Mouse (Mus musculus) limb, embryonic 10.5 days (tissue): ENCODE results near the gene Sync. TPM values are rescaled to one million over a fixed set of nuclear protein-coding genes. Genes with fewer than 3 reads are reported as not detected.

Experiments
- DNase-seq: peaks from one replicate; pipeline ENCODE4 v3.0.0-alpha.2; 2017; ENCODE audit warnings: low spot score
- H3K27ac ChIP-seq: fragments of 300-500 bp; sonication (generic); 2 replicates; pipeline ENCODE4 v1.5.1; 2016; ENCODE audit warnings: mild to moderate bottlenecking
- H3K27me3 ChIP-seq: fragments of 300-500 bp; sonication (generic); 2 replicates; pipeline ENCODE4 v1.6.1; 2016; ENCODE audit warnings: low read depth, mild to moderate bottlenecking; ENCODE audit not compliant: poor library complexity, severe bottlenecking
- H3K36me3 ChIP-seq: fragments of 300-500 bp; sonication (generic); 2 replicates; pipeline ENCODE4 v1.6.1; 2016; ENCODE audit warnings: mild to moderate bottlenecking, moderate library complexity
- H3K4me1 ChIP-seq: fragments of 300-500 bp; sonication (generic); 2 replicates; pipeline ENCODE4 v1.6.1; 2016
- H3K4me3 ChIP-seq: fragments of 300-500 bp; sonication (generic); 2 replicates; pipeline ENCODE4 v1.5.1; 2016; ENCODE audit warnings: mild to moderate bottlenecking, moderate library complexity
- H3K9me3 ChIP-seq: fragments of 300-500 bp; sonication (generic); replicated peaks from 2 replicates; pipeline ENCODE4 v1.6.1; 2016; ENCODE audit warnings: mild to moderate bottlenecking
- WGBS: fragments of 180-500 bp; shearing (Covaris S2); methylation state at CpG from one replicate; pipeline ENCODE4 v1.1.7; 2016; 5-methylcytosine and 5-hydroxymethylcytosine counted together
- polyA plus RNA-seq: library from polyadenylated mRNA; unstranded; fragments of >200 nt; fragmentation: Nextera tagmentation; extraction: Ambion mirVana; gene quantifications from 2 replicates; pipeline ENCODE4 v1.2.1, GENCODE M21; 2016

Gene Sync
- polyA plus RNA-seq, 1 experiment from 2014 or later, result 0.36 TPM

DNA sequence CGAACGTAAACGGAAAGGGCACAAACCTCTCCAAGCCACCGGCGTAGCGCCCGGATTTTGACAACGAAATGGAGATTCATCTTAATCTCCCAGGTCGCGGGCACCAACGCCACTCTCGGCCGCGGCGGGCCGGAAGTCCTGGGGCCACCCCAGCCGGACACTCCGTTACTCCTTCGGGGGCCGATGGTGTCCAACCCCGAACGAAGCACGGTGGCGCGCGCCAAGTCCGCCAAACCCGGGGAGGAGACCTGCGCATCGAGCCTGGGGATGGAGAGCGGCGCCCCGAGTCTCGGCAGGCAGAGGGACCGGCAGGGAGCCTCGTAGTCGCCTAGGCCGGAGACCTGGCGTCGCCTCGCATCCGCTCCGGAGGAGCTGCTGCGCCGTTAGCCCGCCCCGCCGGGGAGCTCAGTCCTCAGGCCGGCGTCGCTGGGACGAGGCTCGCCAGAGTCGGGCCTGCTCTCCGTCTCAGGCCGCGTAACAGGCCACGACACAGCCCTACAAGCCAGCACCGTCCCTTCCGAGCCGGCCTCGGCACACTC lies 47.3 kb downstream of the Sync start:
- H3K4me3 ChIP-seq, result peak overlapping the region; percentile 78
- DNase-seq, result peak; percentile 84
- WGBS, result under 1% methylated on average over 62 of the region's 62 CpGs
- H3K27ac ChIP-seq, result peak overlapping the region; percentile 99
- H3K27me3 ChIP-seq, result no peaks in the 10 kb centered on the region
- no peaks in the 10 kb centered on the region for H3K9me3 ChIP-seq
- peaks cover 29% of the 10 kb centered on the region for H3K4me1 ChIP-seq
- H3K36me3 ChIP-seq, result peaks cover 46% of the 10 kb centered on the region

DNA sequence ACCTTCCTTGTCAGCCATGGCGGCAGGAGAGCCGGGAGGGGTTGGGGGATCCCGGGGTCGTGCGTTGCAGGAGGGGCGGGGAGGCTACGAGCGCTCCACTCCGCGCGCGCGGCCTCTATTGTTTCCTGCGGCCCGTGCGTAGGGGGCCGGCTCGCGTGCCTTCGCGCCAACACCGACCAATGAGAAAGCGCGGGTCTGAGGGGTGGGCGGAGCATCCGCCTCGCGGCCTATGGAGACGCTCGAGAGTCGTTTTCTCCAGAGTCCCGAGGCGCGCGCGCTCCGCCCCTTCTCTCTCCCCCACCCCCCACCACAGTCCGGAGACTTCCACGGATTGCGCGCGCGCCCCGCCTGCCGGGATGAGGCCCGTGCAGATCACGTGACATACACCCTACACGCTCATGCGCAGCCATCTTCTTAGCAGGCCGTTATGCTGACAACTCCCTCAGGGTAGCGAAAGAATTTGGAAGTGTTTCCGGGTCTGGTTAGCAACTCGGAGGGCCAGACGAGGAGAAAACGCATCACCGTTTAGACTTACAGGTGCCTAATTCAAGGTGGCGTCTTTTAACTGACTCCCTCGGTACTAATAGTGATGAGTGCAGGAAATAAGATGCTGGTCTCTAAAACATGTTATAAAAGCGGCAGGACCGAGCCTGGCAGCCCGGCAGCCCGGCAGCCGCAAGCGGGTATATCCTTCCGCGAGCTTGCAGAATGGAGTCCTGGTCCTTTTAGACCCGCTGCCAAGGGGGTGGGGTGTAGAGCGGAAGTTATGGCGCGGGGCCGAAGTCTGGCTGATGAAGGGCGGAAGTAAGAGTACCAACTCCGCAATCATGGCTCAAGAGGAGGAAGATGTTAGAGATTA lies 48.0 kb downstream of the Sync start, which contains the start of the genes Rbbp4 and Zbtb8os:
TSS of gene Rbbp4 (minus strand) at position 155 of the 859 bp plus-strand sequence.
TSS of gene Zbtb8os (plus strand) at position 480 of the 859 bp plus-strand sequence.
- WGBS, result under 1% methylated on average over 69 of the region's 73 CpGs
- H3K27me3 ChIP-seq, result no peaks in the 10 kb centered on the region
- H3K9me3 ChIP-seq, result no peaks in the 10 kb centered on the region
- peak; percentile 99 for DNase-seq
- H3K36me3 ChIP-seq, result peaks cover 39% of the 10 kb centered on the region
- peak within 1 kb of the TSS; percentile 78 for H3K4me3 ChIP-seq
- peak within 1 kb of the TSS; percentile 99 for H3K27ac ChIP-seq
- H3K4me1 ChIP-seq, result peaks cover 29% of the 10 kb centered on the region

DNA sequence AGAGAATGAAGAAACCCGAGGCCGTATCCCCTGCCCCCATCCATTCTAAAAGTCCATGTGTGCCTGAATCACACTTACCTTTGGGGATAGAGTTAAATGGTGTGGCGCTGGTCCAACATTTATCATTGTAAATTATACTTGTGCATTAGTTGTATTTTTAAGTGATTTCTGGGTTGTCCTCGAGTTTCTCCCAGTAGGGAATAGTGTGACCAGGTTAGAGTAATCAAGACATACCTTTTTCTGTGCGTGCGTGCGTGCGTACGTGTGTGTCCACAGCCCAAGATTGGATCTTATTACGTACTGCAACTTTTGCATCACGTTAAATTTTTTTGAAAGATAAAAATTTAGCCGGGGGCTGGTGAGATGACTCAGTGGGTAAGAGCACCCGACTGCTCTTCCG lies 48.9 kb downstream of the Sync start:
- no peak for DNase-seq
- WGBS, result 55% methylated on average over 14 of the region's 14 CpGs
- Histone ChIP-seq H3K4me1 (peaks cover 24% of the 10 kb centered on the region), H3K9me3 (no peaks in the 10 kb centered on the region), H3K27ac (peak overlapping the region; percentile 99), H3K4me3 (peak overlapping the region; percentile 78), H3K36me3 (peaks cover 34% of the 10 kb centered on the region), H3K27me3 (no peaks in the 10 kb centered on the region)

DNA sequence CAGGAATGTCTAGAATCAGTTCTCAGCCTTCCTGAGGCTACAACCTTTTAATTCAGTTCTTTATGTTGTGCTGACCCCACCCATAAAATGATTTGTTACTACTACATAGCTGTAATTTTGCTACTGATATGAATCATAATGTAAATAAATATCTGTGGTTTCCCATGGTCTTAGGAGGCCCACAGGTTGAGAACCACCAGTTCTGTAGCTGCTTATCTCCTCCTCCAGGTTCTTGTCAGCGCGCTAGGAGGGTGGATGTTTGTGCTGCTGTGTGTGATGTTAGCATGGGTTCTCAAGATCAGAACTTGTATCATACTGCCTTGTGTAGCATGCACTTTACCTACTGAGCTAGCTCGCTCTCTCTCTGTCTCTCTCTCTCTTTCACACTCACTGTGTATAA lies 52.3 kb downstream of the Sync start:
- Histone ChIP-seq H3K4me1 (no peaks in the 10 kb centered on the region), H3K9me3 (no peaks in the 10 kb centered on the region), H3K27me3 (no peaks in the 10 kb centered on the region), H3K4me3 (no peak overlapping the region), H3K27ac (no peak overlapping the region), H3K36me3 (peaks cover 39% of the 10 kb centered on the region)
- no peak for DNase-seq
- WGBS, result 96% methylated on average over 3 of the region's 3 CpGs

DNA sequence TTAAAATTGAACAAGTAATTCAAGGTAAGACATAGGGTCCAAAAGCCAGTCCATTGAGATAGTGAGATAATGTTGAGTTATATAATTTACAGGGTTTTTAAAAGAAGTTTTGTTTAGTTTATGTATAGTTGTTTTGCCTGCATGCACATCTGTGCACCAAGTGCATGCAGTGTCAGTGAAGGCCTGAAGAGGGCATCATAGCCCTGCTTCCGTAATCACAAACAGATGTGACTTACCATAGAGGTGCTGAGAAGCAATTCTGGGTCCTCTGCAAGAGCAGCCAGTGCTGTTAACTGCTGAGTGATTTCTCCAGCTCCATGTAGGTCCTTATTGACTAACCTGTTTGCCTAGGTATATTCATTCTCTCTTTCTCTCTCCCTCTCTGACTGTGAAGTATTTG lies 54.5 kb downstream of the Sync start:
- peaks cover 56% of the 10 kb centered on the region for H3K36me3 ChIP-seq
- no peak overlapping the region for H3K27ac ChIP-seq
- no peaks in the 10 kb centered on the region for H3K9me3 ChIP-seq
- DNase-seq, result no peak
- no peak overlapping the region for H3K4me3 ChIP-seq
- no peaks in the 10 kb centered on the region for H3K4me1 ChIP-seq
- 100% methylated on average over 1 of the region's 1 CpGs for WGBS
- H3K27me3 ChIP-seq, result no peaks in the 10 kb centered on the region

DNA sequence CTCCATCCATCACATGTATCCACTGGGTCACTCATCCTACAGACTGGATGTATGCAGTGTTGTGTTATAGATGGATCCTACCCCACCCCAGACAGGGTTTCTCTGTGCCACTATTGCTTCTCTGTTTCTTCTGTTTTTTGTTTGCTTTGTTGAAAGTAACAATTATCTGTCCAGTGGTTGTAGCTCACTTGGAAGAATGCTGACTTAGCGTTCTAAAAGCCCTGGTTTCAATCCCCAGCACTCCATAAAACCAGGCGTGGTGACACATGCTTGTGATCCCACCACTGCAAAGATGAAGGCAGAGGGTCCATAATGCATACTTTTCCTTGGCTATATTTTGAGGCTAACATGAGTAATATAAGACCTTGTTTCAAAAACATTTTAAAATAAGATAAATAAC lies 55.3 kb downstream of the Sync start:
- H3K27me3 ChIP-seq, result no peaks in the 10 kb centered on the region
- H3K4me3 ChIP-seq, result no peak overlapping the region
- H3K9me3 ChIP-seq, result no peaks in the 10 kb centered on the region
- no peak overlapping the region for H3K27ac ChIP-seq
- no peak for DNase-seq
- H3K36me3 ChIP-seq, result peaks cover 60% of the 10 kb centered on the region
- 70% methylated on average over 2 of the region's 2 CpGs for WGBS
- H3K4me1 ChIP-seq, result no peaks in the 10 kb centered on the region

DNA sequence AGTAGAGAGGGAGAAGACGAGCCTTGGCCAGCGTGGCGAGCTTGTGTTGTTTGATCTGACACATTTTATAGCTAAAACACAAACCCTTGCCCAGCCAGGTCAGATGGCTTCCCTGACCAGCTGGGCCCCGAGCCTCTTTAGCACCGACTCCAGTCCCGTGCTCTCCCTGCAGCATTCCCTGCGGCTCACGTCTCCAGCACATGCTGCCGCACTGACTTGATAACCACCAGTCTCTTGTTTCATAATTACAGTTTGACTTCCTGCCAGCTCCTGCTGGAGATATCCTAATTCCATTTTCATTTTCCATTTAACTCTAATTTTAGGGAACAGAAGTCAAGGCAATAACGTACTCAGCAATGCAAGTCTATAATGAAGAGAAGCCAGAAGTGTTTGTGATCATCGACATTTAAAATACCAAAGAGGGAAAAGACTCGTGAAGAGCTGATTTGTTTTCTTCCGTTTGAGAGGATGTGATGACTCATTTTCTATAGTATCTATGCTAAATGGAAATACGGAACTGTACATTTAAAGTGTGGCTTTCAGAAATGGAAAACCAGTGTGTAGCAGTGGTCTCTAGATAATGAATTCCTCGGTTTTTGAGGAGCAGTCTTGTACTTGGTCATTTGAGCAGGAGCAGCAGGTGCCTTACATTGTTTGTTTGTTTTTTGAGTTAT lies 59.2 kb downstream of the Sync start:
- WGBS, result 88% methylated on average over 15 of the region's 15 CpGs
- Histone ChIP-seq H3K4me3 (no peak overlapping the region), H3K4me1 (no peaks in the 10 kb centered on the region), H3K9me3 (no peaks in the 10 kb centered on the region), H3K27me3 (no peaks in the 10 kb centered on the region), H3K36me3 (peaks cover 63% of the 10 kb centered on the region), H3K27ac (no peak overlapping the region)
- no peak for DNase-seq

DNA sequence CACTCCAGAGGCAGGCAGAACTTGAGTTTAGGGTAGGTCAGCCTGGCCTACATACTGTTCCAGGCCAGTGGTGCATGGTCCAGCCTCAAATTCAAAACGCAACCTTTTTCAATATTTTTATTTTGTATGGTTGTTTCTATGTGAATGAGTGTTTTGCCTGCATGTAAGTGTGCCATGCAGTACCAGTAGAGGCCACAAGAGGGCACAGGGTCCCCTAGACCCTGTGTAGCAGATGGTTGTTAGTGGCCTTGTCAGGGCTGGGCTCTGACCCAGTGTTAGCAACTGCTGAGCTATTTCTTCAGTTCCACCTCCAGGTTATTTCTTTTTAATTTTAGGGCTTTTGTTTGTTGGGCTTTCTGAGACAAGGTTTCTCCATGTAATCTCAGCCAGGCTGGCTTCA lies 63.2 kb downstream of the Sync start:
- peak; percentile 91 for DNase-seq
- WGBS, result 15% methylated on average over 1 of the region's 1 CpGs
- Histone ChIP-seq H3K4me3 (no peak overlapping the region), H3K36me3 (peaks cover 33% of the 10 kb centered on the region), H3K9me3 (no peaks in the 10 kb centered on the region), H3K27me3 (no peaks in the 10 kb centered on the region), H3K27ac (no peak overlapping the region), H3K4me1 (no peaks in the 10 kb centered on the region)

DNA sequence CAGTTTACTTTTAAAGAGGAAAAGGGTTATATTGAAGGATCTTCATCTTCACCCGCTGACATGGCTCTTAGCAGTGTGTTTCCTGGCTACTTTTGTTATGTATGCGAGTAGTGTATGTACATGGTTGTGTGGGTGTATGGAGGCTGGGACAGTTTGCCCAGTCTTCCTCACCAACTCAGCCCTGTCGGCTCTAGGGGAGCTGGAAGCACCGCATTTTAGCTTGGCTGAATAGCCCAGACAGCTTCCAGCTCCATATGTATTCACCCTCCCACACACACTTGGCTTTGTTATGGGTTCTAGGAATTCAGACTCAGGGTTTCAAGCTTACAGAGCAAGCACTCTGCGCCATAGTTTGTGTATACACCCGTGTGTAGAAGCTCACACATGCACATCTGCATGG lies 63.7 kb downstream of the Sync start:
- H3K4me1 ChIP-seq, result no peaks in the 10 kb centered on the region
- H3K36me3 ChIP-seq, result peaks cover 33% of the 10 kb centered on the region
- H3K9me3 ChIP-seq, result no peaks in the 10 kb centered on the region
- no peak overlapping the region for H3K27ac ChIP-seq
- no peak overlapping the region for H3K4me3 ChIP-seq
- WGBS, result 79% methylated on average over 6 of the region's 6 CpGs
- DNase-seq, result no peak
- H3K27me3 ChIP-seq, result no peaks in the 10 kb centered on the region

DNA sequence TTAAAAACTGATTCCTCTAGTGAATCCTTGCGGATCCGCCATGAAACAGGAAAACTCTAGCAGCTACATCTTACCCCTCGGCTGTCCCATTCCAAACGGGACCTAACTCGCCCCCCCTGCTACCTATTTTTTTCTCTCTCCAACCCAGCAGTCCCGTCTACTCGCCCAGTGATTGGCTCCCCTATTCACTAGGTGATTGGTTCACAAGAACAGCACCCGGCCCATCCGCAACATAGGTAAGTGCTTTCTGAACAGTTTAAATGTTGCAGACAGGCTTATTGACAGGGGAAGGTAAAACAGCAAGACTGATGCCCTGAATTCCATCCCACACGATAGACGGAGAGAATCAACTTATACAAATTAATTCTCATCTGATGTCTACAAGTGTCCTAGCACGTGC lies 65.8 kb downstream of the Sync start:
- Histone ChIP-seq H3K36me3 (peaks cover 28% of the 10 kb centered on the region), H3K4me1 (no peaks in the 10 kb centered on the region), H3K4me3 (no peak overlapping the region), H3K27ac (no peak overlapping the region), H3K9me3 (no peaks in the 10 kb centered on the region), H3K27me3 (no peaks in the 10 kb centered on the region)
- DNase-seq, result no peak
- WGBS, result 91% methylated on average over 12 of the region's 12 CpGs

DNA sequence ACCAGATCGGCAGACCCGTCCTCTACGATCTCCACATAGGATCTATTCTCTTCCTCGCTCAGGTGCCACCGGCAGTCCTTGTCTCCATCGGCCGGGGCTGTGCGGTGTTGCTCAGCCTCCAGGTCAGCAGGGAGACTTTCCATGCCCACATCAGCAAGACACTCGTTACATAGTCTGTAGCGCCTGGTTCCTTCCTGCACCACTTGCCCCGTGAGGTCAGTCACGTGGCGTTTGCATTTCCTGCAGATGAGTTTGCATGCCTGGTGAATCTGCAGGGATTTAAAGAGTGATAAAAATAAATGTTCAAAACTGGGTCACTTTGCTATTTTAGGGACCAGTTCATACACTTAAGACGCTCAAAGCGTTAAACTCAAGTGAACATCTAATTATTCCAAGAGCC lies 66.8 kb downstream of the Sync start:
- 89% methylated on average over 15 of the region's 15 CpGs for WGBS
- Histone ChIP-seq H3K27me3 (no peaks in the 10 kb centered on the region), H3K4me3 (no peak overlapping the region), H3K4me1 (no peaks in the 10 kb centered on the region), H3K36me3 (peaks cover 28% of the 10 kb centered on the region), H3K27ac (no peak overlapping the region), H3K9me3 (no peaks in the 10 kb centered on the region)
- DNase-seq, result no peak

DNA sequence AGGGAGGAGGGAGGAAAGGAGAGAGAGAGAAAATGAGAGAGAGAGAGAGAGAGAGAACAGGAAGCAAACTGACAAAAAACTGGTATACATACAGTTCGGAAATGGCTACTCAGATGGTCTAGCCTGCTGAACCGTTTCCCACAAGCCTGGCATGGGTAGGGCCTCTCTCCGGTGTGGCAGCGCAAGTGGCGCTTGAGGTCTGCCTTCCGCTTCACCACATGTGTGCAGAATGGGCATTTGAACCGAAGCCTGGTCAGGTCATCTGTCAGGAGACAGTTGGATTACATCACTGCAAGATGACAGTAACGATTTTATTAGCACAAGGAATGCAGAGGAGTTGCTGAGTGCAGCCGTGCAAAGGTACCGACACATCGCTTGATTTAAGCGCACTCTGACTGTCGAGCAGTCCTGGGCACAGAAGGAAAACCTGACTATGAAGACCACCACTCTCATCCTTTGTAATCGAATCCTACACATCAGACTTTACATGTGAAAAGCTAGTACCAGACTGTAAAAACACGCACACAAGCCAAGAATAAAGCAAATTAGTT lies 70.3 kb downstream of the Sync start:
- 84% methylated on average over 15 of the region's 15 CpGs for WGBS
- Histone ChIP-seq H3K36me3 (peaks cover 36% of the 10 kb centered on the region), H3K4me3 (no peak overlapping the region), H3K4me1 (no peaks in the 10 kb centered on the region), H3K27me3 (no peaks in the 10 kb centered on the region), H3K27ac (no peak overlapping the region), H3K9me3 (no peaks in the 10 kb centered on the region)
- DNase-seq, result no peak
